Mouse (Mus musculus): ENCODE measurements around the gene Irf1. TPM values are rescaled to one million over a fixed set of nuclear protein-coding genes. Genes with fewer than 3 reads are reported as not detected.
A peak's percentile ranks its signal among the peaks of the same experiment; 100 is the strongest.

The Irf1 gene
- polyA plus RNA-seq, 1 experiment from 2014 or later, result 2.0 TPM

DNA sequence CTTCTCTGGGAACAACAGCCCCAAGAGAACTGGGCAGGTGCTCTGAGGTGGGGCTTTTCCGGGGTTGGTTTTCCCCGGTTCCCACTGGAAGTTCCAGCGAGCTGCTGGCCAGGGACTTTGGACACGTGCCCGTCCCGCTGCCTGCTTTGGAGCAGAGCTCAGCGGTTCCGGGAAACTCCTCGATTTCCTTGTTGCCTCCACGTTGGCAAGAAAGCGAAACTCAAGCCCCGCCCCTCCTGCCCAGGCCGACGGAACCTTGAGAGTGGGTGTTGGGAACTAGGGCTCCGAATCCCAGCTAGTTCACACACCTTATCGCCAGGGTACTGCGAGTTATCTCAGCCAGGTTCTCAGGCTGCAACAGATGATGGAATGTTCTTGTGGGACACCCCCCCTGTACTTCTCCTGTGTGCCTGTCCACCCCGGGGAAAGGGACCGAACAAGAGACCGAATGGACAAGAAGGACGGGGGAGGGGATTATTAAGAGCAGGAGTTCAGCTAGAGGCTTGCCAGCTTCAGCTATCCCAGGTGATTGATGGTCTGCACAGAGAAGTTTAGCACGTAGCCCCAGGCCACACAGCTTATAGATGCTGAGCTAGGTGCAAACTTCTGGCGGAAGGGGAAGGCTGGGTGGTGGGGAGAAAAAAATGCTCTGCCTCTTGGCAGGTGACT is 6.9 kb upstream of the Irf1 start:
- no peak overlapping the region; the same call in 1 of the 2 replicates for H3K9ac ChIP-seq (replicated peaks)
- no peak; the same call in 1 of the 2 replicates for ATAC-seq
- H3K27ac ChIP-seq, result no peak overlapping the region
- WGBS, result 14% methylated on average over 23 of the region's 23 CpGs
- peaks cover 29% of the 10 kb centered on the region for H3K4me1 ChIP-seq (replicated peaks)
- peak overlapping the region; percentile 60 for H3K4me2 ChIP-seq (replicated peaks)
- H3K9me3 ChIP-seq, result no peaks in the 10 kb centered on the region
- peak overlapping the region; percentile 29 for H3K4me3 ChIP-seq (replicated peaks)
- H3K27me3 ChIP-seq, result peaks cover 63% of the 10 kb centered on the region
- no peaks in the 10 kb centered on the region for H3K36me3 ChIP-seq

DNA sequence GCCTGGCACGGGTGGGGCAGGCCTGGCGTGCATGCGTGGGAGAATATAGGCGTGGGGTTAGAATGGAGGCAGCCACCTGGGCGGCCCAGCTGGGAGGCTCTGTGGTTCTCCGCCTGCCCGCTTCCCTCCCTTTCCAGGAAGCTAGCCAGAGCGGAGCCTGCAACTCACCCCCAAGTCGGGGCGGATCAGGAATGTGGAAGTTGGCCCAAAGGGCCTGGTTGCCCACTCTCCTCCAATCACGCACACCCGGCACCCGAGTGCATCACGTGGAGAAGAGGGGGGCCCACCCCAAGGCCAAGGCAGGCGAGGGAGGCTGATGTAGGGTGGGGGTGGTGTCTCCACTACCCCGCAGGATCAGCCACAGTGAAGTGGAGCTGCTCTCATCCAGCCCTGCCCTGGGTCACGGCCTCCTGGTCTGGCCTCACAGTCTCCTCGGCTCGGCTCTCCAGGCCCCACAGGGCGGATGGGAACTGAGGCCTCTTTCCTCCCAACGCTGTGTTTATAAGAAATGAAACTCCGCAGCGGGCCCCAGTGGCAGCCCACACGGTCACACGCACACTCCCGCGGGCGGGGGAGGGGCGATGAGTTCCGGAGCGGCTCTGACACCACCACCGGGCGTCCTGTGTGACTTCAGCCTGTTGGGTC is 6.2 kb upstream of the Irf1 start:
- Histone ChIP-seq H3K4me2 (replicated peaks) (peak overlapping the region; percentile 60), H3K9ac (replicated peaks) (peak overlapping the region; percentile 33), H3K36me3 (no peaks in the 10 kb centered on the region), H3K27ac (no peak overlapping the region), H3K4me1 (replicated peaks) (peaks cover 29% of the 10 kb centered on the region), H3K4me3 (replicated peaks) (peak overlapping the region; percentile 29), H3K27me3 (peaks cover 69% of the 10 kb centered on the region), H3K9me3 (no peaks in the 10 kb centered on the region)
- peak; percentile 73 for ATAC-seq
- 4% methylated on average over 33 of the region's 33 CpGs for WGBS

GRCm38 (mm10) chr11:53764581-53764980 is 5.2 kb upstream of the Irf1 start:
- Histone ChIP-seq H3K36me3 (no peaks in the 10 kb centered on the region), H3K27ac (no peak overlapping the region), H3K27me3 (peaks cover 70% of the 10 kb centered on the region), H3K4me3 (replicated peaks) (no peak overlapping the region), H3K4me1 (replicated peaks) (peaks cover 22% of the 10 kb centered on the region), H3K4me2 (replicated peaks) (no peak overlapping the region), H3K9me3 (no peaks in the 10 kb centered on the region), H3K9ac (replicated peaks) (no peak overlapping the region)
- ATAC-seq, result no peak
- WGBS, result 44% methylated on average over 5 of the region's 5 CpGs

GRCm38 (mm10) chr11:53768422-53769184 is 1.2 kb upstream of the Irf1 start:
- no peak overlapping the region for H3K4me2 ChIP-seq (replicated peaks)
- H3K4me1 ChIP-seq (replicated peaks), result peaks cover 10% of the 10 kb centered on the region
- H3K9ac ChIP-seq (replicated peaks), result no peak overlapping the region
- peaks cover 50% of the 10 kb centered on the region for H3K27me3 ChIP-seq
- no peaks in the 10 kb centered on the region for H3K36me3 ChIP-seq
- ATAC-seq, result no peak
- no peaks in the 10 kb centered on the region for H3K9me3 ChIP-seq
- 78% methylated on average over 13 of the region's 13 CpGs for WGBS
- no peak overlapping the region for H3K27ac ChIP-seq
- H3K4me3 ChIP-seq (replicated peaks), result no peak overlapping the region

GRCm38 (mm10) chr11:53769185-53769576 is 633 bp upstream of the Irf1 start:
- 60% methylated on average over 12 of the region's 12 CpGs for WGBS
- no peaks in the 10 kb centered on the region for H3K9me3 ChIP-seq
- no peak overlapping the region for H3K27ac ChIP-seq
- H3K27me3 ChIP-seq, result peaks cover 48% of the 10 kb centered on the region
- H3K4me3 ChIP-seq (replicated peaks), result peak overlapping the region; percentile 68; the same call in 1 of the 2 replicates
- peak overlapping the region; percentile 65; the same call in 1 of the 2 replicates for H3K9ac ChIP-seq (replicated peaks)
- ATAC-seq, result no peak
- no peaks in the 10 kb centered on the region for H3K36me3 ChIP-seq
- peak overlapping the region; percentile 99 for H3K4me2 ChIP-seq (replicated peaks)
- peaks cover 5% of the 10 kb centered on the region; the same call in 1 of the 2 replicates for H3K4me1 ChIP-seq (replicated peaks)

DNA sequence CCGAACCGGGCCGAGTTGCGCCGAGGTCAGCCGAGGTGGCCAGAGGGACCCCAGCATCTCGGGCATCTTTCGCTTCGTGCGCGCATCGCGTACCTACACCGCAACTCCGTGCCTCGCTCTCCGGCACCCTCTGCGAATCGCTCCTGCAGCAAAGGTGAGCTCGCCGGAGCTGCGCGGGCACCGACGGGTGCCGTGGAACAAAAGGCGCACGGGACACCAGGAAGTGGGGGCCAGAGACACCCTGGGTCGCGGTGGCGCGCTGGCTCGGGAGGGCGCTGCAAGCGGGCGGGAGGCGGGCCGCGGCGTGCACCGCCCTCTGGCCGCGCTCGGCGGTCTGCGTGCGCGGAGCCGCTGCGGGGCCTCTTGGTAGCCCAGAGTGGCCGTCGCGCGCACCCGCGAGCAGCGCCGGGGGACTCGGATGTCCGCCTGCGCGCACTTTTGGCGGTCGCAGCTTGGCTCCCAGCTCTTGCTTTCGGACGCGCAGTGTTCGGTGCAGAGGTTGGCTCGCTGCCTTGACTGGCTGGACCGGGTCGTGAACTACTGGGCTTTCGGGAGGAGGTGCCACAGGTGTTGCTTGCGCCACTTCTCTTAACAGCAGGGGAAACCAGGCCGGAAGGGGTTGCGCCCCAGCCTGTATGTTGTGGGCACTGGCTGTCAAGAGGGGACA is 444 bp downstream of the Irf1 start:
- Histone ChIP-seq H3K4me3 (replicated peaks) (peak overlapping the region; percentile 68), H3K9ac (replicated peaks) (peak overlapping the region; percentile 65), H3K9me3 (no peaks in the 10 kb centered on the region), H3K27ac (no peak overlapping the region; the same call in 1 of the 2 replicates), H3K27me3 (peaks cover 41% of the 10 kb centered on the region), H3K36me3 (no peaks in the 10 kb centered on the region), H3K4me1 (replicated peaks) (peaks cover 5% of the 10 kb centered on the region; the same call in 1 of the 2 replicates), H3K4me2 (replicated peaks) (peak overlapping the region; percentile 99)
- peak; percentile 85 for ATAC-seq
- 1% methylated on average over 59 of the region's 75 CpGs for WGBS

- Histone ChIP-seq H3K9me3 (no peaks in the 10 kb centered on the region), H3K36me3 (no peaks in the 10 kb centered on the region), H3K27me3 (peaks cover 37% of the 10 kb centered on the region), H3K9ac (replicated peaks) (no peak overlapping the region), H3K4me3 (replicated peaks) (peak overlapping the region; percentile 68), H3K4me1 (replicated peaks) (peaks cover 5% of the 10 kb centered on the region; the same call in 1 of the 2 replicates), H3K27ac (no peak overlapping the region), H3K4me2 (replicated peaks) (peak overlapping the region; percentile 99)
- WGBS, result 82% methylated on average over 11 of the region's 11 CpGs
- no peak for ATAC-seq
Observed at GRCm38 (mm10) chr11:53771001-53771744, 1.4 kb downstream of the Irf1 start.

DNA sequence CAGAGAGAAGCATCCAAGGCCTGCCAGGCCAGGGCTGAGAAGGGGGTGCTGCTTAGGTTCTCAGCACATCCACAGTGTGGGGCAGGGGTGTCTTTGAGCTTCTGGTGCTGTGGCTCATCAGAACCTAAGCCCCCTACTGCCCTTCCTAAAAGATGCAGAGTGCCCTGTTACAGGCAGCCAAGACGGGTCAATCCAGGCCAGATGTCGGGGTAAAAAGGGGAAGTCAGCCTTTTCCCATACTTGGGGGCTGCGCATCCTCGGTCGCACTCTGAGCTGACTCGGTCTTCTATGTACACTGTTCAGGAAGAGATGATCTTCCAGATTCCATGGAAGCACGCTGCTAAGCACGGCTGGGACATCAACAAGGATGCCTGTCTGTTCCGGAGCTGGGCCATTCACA is 2.7 kb downstream of the Irf1 start:
- H3K4me3 ChIP-seq (replicated peaks), result no peak overlapping the region
- 84% methylated on average over 9 of the region's 9 CpGs for WGBS
- ATAC-seq, result no peak
- H3K27ac ChIP-seq, result no peak overlapping the region
- H3K9me3 ChIP-seq, result no peaks in the 10 kb centered on the region
- no peaks in the 10 kb centered on the region for H3K36me3 ChIP-seq
- H3K9ac ChIP-seq (replicated peaks), result no peak overlapping the region
- H3K27me3 ChIP-seq, result peaks cover 34% of the 10 kb centered on the region
- peaks cover 5% of the 10 kb centered on the region; the same call in 1 of the 2 replicates for H3K4me1 ChIP-seq (replicated peaks)
- H3K4me2 ChIP-seq (replicated peaks), result no peak overlapping the region

DNA sequence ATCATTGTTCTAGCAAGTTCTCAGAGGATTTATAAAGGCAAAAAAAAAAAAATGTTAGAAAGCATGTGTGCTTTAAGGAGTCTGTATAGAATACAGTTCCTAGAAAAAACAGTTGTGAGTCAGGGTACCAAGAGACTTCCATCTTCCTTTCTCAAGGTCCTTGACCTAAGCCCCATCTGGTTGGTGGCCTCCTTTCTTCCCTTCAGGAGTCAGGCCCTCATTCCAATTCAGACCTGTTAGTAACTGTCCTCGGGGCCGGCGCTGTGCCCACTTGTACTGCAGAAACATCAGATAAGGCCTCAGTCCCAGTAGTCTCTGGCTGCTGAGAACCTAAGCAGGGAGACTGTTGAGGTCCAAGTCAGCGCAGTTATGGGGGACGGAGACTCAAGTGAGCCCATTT is 3.3 kb downstream of the Irf1 start, which contains the start of gene Gm17334:
Gm17334 (minus strand) TSS at position 101 of the 400 bp plus-strand sequence.
- Histone ChIP-seq H3K27ac (no peak within 1 kb of the TSS), H3K27me3 (peaks cover 33% of the 10 kb centered on the region), H3K36me3 (no peaks in the 10 kb centered on the region), H3K9me3 (no peaks in the 10 kb centered on the region), H3K4me3 (replicated peaks) (no peak within 1 kb of the TSS), H3K4me1 (replicated peaks) (peaks cover 5% of the 10 kb centered on the region; the same call in 1 of the 2 replicates), H3K4me2 (replicated peaks) (no peak within 1 kb of the TSS), H3K9ac (replicated peaks) (no peak within 1 kb of the TSS)
- 93% methylated on average over 5 of the region's 5 CpGs for WGBS
- ATAC-seq, result no peak

- Histone ChIP-seq H3K27me3 (peaks cover 26% of the 10 kb centered on the region), H3K4me3 (replicated peaks) (no peak overlapping the region), H3K36me3 (no peaks in the 10 kb centered on the region), H3K4me1 (replicated peaks) (peaks cover 5% of the 10 kb centered on the region; the same call in 1 of the 2 replicates), H3K4me2 (replicated peaks) (no peak overlapping the region), H3K27ac (no peak overlapping the region), H3K9ac (replicated peaks) (no peak overlapping the region), H3K9me3 (no peaks in the 10 kb centered on the region)
- ATAC-seq, result no peak
- 92% methylated on average over 16 of the region's 16 CpGs for WGBS
Observed at GRCm38 (mm10) chr11:53773641-53774360, 4.0 kb downstream of the Irf1 start.

All from midbrain, embryonic 13.5 days (tissue).